Mouse (Mus musculus) embryonic stem cell, embryonic (primary cell): Measurements from ENCODE around the gene Babam2.

Experiments used
- CTCF ChIA-PET, 4 experiments: fragments of 300-600 bp in 2 of 4; fragments of 350-600 bp in 2 of 4; sonication (Branson Sonifier 250); formaldehyde crosslinking; loops; one replicate each; lab custom pipeline; 2022; ENCODE audit warnings: inconsistent platforms in 2 of 4; lab: Charles Lee
- POLR2A ChIA-PET, 4 experiments: fragments of 300-600 bp in 2 of 4; fragments of 350-600 bp in 2 of 4; sonication (Branson Sonifier 250); formaldehyde crosslinking; loops; one replicate each; lab custom pipeline; 2022; ENCODE audit warnings: antibody characterized with exemption in 4 of 4, inconsistent platforms in 1 of 4; lab: Charles Lee

The Babam2 gene

DNA sequence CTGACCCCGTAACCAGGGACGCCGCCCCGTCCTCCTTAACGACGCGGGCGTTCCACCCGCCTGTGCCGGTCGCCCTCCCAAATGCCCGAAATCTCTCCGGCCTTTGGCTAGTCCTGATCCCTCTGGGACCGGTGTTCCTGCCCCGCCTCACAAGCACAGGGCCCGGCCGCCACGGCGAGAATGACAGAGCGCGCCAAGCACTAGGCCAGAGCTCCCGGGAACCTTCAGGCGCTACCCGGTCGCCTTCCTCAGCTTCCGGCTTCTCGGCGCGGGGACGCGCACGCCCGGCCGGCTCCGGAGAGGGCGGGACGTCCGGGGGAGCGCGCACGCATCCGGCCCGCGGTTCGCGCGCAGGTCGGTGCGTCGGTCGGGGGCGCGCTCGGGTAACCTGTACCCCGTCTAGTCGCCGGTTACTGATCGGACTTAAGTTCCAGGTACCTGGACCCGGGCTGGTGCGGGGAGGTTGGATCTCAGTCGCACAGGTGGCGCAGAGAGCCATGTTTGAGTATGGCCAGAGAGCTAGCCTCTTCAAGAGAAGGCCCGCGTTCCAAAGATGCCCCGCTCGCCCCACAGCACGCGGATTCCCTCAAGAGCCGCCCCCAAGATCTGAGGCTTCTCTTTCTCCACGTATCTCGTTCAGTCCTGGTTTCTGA lies at the start of gene Babam2:
Gene Babam2 (plus strand): TSS at position 41 of the 653 bp plus-strand sequence.
- POLR2A ChIA-PET = interaction anchor here in 3 of 4 experiments (0.6 to 2.0 kb wide), 20 partner anchors 9 to 913 kb away, joined by 3 to 8 read pairs (median 3); partner anchors contain the start of genes Ppp1cb (in 2 of the 3), Mrpl33 (in 1 of the 3), Yes1 (in 1 of the 3) and Zfp512 (in 1 of the 3)
- CTCF ChIA-PET = interaction anchor here in 1 of 4 experiments (0.6 kb wide), 1 partner anchor 700 kb away, joined by 3 read pairs; no protein-coding TSS in a partner anchor

DNA sequence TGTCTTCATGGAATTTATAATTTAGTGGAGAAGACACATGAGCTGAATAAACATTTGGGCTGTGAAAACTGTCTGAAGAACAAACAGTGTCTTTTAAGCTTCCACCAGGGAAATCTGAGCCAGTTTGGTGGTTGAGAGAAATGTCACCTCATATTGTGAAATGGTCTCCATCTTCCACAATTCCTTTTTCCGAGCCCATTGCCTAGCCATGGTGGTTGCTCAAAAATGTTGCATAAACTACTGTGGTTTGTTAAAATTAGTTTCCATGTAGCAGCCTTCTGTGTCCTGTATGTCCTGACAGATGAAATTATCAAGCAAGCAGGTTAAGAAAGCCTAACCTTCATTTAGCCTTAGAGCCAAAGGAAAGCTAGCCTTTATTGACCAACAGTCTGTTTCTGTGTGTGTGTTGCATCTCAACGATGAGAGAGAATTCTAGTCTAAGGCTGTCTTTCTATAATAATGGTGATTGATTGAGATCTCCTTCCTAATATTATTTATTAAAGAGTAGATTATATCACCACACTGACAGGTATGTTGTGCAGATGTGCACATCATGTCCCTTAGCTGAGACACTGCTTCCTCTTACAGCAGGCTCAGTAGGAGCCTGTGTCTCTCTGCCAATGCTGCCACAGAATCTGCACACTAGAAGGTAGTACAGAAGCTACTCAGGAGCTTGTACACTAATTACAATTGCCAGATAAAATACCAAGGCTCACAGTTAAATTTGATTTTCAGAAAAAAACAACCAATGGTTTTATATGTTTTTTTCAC lies 46.8 kb upstream of the Babam2 start:
- ChIA-PET POLR2A (interaction anchor here in 1 of 4 experiments (0.6 to 1.3 kb wide), 4 partner anchors 10 to 265 kb away, joined by 3 to 5 read pairs (median 4); no protein-coding TSS in a partner anchor), CTCF (no interaction called here)

DNA sequence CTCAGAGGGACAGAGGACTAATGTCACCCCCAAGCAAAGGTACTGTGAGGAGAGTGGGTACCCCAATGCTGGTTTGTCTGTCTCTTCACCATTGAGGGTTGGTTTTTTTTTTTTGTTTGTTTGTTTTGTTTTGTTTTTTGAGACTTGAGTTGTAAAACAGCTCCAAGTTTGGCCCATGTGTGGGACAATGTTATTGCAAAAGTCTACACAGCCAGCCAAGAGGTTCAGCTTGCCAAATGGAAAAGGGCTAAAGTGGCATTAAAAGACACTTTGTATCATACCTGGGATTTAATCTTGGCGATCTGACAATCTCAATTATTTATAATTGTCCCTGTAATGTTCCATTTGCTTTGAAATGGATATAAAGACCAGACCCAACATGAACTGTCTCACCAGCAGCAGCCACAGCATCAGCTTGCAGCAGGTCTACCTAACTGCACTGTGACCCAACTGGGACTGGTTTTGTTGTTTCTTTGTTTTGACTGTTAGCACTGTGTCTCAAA lies 41.7 kb upstream of the Babam2 start:
- CTCF ChIA-PET = interaction anchor here in 1 of 4 experiments (0.7 kb wide), 1 partner anchor 53 kb away, joined by 3 read pairs; no protein-coding TSS in a partner anchor
- POLR2A ChIA-PET = no interaction called here

DNA sequence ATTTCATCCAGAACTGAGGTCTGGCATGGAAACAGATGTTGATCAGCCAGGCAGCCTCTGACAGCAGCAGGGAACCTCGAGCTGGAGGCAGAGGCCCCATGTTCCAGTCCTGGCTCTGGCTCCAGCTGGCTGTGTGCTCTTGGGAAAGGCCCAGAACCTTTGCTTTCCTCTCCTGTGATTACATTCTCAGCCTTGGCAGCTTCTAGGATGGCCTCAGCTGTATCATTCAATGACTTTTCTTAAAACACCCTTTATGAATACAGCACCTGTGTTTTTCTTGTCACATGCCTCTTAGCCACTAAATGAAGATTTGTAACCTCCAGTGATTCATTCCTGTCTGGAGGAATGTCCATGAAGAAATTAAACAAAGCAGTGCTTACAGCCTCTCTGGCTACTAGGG lies 31.3 kb upstream of the Babam2 start:
- ChIA-PET POLR2A (interaction anchor here in 1 of 4 experiments (0.8 kb wide), 1 partner anchor 13 kb away, joined by 3 read pairs; no protein-coding TSS in a partner anchor), CTCF (no interaction called here)

DNA sequence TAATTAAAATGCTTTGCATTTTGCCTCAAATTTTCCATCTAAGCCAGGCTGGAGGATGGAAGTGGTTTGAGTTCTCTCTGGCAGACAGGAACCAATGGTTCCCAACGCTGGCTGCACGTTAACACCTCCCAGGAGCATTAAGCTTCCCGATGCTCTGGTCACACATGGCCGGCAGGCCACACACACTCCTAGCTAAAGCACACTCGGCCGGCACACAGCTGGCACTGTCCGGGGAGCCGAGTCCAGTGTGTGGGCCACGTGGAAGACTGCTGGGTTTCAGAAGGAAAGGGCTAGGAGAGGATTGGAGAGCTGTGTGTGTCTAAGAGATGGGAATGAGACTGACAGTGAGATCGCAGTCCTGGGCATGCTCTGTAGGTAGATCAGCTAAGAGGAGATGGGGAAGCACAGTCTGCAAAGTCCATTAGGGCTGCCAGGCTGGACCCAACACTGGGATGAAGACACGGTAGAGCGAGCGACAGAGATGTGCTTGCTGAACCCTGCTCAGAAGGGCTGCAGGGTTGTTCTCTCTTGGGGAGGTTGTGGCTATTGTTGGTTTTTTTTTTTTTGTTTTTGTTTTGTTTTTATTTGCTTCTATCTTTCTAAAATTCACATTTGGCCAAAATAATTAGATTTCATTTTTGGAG lies 29.0 kb upstream of the Babam2 start:
- ChIA-PET POLR2A (interaction anchor here in 3 of 4 experiments (0.5 to 1.1 kb wide), 5 partner anchors 10 to 792 kb away, joined by 3 to 4 read pairs (median 4); no protein-coding TSS in a partner anchor), CTCF (no interaction called here)

DNA sequence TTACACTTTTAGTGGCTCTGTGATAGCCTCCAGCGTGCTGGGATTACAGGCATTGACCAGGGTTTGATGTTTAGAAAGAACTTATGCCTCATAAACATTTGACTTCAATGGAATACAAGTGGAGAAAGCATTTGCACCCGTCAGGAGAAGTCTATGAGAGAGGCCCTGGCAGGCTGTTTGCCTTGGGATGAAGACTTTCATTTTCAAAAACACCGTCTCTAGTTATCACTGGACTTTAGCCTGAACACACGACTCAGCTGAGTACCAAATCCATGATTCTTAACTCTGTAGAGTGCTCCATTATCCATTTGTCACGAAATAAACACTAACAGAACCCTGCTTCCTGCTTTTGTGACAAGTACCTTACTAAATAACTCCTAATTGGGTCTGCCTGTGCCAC lies 27.5 kb upstream of the Babam2 start:
- POLR2A ChIA-PET = interaction anchor here in 1 of 4 experiments (0.6 to 2.9 kb wide), 4 partner anchors 12 to 19 kb away, joined by 3 to 10 read pairs (median 4); no protein-coding TSS in a partner anchor

DNA sequence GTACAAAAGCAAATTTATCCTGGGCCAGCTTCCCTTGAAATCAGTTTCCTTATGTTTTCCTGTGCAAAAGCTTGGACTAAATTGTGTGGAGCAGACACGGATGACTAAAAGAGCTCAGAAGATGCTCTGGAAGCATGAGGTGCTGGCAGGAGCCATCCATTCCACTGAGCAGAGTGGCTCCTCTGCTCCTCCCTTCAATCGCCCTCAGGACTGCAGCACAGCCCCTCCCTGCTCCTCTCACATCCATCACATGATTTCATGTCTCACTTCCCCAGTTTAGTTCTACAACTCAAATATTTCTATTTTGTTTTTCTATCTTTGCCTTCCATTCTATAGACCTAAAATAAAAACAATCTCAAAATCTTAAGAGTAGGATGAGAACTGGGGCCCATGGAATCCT lies 26.3 kb upstream of the Babam2 start:
- CTCF ChIA-PET = interaction anchor here in 1 of 4 experiments (0.6 kb wide), 1 partner anchor 72 kb away, joined by 3 read pairs; no protein-coding TSS in a partner anchor
- POLR2A ChIA-PET = interaction anchor here in 1 of 4 experiments (1.6 to 2.9 kb wide), 2 partner anchors 13 to 21 kb away, joined by 5 to 10 read pairs; no protein-coding TSS in a partner anchor

More for the DNA sequence above, 27.5 kb upstream of the Babam2 start:
- CTCF ChIA-PET = interaction anchor here in 1 of 4 experiments (0.6 kb wide), 1 partner anchor 10 kb away, joined by 3 read pairs; no protein-coding TSS in a partner anchor

DNA sequence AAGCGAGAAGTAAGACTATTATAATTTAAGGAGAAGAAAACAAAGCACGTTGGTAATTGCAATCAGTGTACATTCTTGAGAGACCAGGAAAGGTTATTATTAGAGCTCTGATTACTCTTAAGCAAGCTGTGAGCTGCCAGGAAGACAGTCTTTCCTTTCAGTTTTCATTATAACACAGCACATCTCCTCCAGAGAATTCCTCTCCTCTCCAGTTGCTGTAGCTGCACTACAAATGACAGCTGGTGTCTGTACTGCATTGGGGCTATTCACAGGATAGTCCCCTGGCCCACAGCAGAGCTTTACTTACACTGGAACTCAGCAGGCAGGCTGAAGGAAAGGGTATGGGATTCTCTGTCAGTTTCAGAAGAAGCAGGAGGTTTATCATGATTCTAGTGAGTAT lies 24.1 kb upstream of the Babam2 start:
- ChIA-PET POLR2A (no interaction called here), CTCF (no interaction called here)

DNA sequence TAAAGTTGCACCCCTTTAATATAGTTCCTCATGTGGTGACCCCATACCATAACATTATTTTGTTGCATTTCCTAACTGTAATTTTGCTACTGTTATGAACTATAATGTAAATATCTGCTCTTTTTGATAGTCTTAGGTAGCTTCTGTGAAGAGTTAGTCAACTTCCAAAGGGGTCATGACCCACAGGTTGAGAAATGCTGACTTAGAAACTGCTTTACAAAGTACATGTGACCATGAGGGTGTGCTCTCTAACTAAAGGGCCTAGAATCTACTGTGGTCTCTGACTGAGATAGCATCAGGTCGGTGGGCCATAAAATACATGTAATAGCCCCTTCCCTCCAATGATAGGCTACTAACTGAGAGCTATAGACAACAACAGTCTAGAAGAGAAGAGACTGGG lies 19.5 kb upstream of the Babam2 start:
- ChIA-PET CTCF (interaction anchor here in 1 of 4 experiments (0.6 kb wide), 1 partner anchor 14 kb away, joined by 7 read pairs; no protein-coding TSS in a partner anchor), POLR2A (interaction anchor here in 1 of 4 experiments (1.1 kb wide), 1 partner anchor 10 kb away, joined by 4 read pairs; no protein-coding TSS in a partner anchor)

DNA sequence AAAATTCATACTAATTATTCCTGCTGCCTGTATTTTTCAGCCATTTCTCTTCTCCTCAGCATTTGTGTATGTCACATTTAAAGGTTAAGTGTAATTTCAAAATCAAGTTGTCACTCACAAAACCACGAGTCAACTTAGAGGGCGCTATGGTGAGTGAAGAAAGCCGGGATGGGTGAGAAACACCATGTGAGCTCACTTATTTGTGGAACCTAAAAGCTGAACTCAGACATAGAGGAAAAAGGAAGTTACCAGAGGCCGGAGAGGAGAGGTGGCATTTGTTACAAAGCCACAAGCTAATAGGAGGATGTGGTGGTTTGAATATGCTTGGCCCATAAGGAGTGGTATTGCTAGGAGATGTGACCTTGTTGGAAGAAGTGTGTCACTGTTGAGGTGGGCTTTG lies 17.3 kb upstream of the Babam2 start:
- CTCF ChIA-PET = interaction anchor here in 2 of 4 experiments (0.6 to 1.0 kb wide), 2 partner anchors 10 to 58 kb away, joined by 3 to 4 read pairs; no protein-coding TSS in a partner anchor
- POLR2A ChIA-PET = no interaction called here

DNA sequence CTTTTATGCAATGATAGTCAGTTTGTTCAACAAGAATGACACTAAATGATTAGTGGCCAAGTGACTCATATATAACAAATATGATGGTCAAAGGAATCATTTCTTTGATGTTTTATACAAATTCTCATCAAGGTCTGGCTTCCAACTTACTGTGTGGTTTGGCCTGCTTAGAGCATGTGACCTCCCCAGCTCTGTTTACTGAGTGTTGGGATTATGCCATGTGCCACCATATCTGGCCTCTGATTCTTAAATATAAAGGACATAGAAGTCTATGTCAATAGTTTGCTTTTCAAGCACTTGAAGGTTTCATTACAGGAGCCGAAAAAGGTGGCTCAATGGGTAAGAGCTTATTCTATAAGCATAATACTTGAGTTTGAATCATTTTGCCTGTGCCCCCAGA lies 15.2 kb upstream of the Babam2 start:
- ChIA-PET POLR2A (interaction anchor here in 1 of 4 experiments (1.2 kb wide), 1 partner anchor 16 kb away, joined by 3 read pairs; the partner anchor contains the start of genes Babam2 and Rbks), CTCF (interaction anchor here in 1 of 4 experiments (0.7 kb wide), 1 partner anchor 71 kb away, joined by 3 read pairs; no protein-coding TSS in a partner anchor)

DNA sequence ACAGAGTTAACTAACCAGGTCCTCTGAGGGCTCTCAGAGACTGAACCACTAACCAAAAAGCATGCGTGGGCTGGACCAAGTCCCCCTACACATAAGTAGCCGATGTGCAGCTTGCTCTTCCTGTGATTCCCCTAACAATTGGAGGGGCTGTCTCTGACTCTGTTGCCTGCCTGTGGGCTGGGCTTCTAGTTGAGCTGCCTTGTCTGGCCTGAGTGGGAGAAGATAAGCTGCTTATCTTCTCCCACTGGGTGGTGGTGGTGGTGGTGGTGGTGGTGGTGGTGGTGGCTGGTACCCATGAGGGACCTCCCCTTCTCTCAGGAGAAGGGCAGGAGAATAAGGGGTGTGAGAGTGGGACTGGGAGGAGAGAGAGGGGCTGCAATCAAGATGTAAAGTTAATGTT lies 11.4 kb upstream of the Babam2 start:
- CTCF ChIA-PET = no interaction called here

DNA sequence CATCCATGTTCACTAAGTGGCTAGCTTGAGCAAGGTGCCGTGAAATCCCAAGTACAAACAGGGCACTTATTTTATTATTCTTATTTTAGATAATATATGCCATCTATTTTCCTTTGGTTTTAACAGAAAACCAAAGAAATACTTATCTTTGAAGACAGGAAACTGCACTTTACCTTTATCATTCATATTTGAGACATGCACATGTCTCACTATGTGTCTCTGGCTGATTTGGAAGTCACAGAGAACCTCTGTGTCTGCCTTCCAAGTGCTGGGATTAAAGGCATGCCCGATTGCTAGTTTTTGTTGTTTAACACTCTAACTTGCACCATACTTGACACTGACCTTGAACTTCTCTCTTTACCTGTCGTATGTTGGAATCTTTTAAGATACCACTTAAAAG lies 9.5 kb upstream of the Babam2 start:
- POLR2A ChIA-PET = no interaction called here
- CTCF ChIA-PET = no interaction called here

More for the DNA sequence above, 11.4 kb upstream of the Babam2 start:
- POLR2A ChIA-PET = interaction anchor here in 1 of 4 experiments (1.0 to 1.1 kb wide), 2 partner anchors 9 to 12 kb away, joined by 3 to 5 read pairs; partner anchors contain the start of genes Babam2 and Rbks

DNA sequence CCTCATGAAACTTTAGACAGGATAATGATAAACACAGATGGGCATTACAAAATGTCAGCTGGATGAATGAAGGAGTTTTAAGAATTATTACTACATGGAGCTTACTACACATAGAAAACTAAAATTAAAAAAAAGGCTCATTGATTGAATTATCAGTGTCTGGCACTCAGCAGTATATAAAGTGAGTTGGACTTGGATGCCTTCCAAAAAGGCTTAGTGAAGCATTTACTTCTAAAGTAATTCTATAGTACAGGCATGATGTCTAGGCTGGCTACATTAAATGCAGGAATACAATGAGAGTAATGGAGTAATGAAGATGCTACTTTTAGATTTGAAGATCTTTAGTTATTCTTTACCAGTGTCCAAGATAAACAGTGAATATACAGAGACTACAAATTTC lies 4.3 kb upstream of the Babam2 start:
- CTCF ChIA-PET = no interaction called here
- POLR2A ChIA-PET = no interaction called here

DNA sequence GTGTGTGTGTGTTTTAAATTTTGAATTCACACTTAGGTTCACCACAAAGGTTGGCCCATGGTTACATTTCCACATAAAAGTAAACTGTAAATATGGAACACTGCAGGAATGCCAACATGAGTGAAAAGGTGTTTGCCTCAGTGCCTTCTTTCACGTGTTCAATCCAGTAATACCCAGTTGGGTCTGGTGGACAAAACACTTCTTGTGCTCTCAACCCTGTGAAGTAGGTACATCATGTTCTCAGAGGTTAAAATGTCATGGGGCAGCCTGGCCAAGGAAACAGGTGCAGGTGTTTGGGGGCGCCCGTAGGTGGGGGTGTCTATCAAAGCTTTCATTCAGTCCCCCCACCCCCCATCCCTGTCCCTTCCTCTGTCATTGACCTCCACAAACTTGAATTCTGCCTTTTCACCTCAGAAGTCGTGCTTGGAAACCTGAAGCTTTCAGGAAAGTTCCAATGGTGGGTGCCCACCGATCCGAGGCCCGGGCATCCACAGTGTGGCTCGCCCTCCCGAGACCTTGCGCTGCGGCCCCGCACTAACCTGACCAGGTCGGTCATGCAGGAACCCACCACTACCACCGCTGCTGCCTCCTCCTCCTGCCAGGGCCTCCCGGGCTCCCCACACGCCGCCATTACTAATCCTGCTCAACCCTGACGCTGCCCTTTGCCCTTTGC lies 377 bp upstream of the Babam2 start, which contains the start of gene Rbks:
Gene Rbks (minus strand): TSS at position 657 of the 673 bp plus-strand sequence.
- POLR2A ChIA-PET = interaction anchor here in 3 of 4 experiments (0.6 to 2.0 kb wide), 18 partner anchors 9 to 913 kb away, joined by 3 to 8 read pairs (median 3); partner anchors contain the start of genes Mrpl33 (in 1 of the 3), Ppp1cb (in 1 of the 3) and Zfp512 (in 1 of the 3)
- CTCF ChIA-PET = interaction anchor here in 1 of 4 experiments (0.6 kb wide), 1 partner anchor 699 kb away, joined by 3 read pairs; no protein-coding TSS in a partner anchor

DNA sequence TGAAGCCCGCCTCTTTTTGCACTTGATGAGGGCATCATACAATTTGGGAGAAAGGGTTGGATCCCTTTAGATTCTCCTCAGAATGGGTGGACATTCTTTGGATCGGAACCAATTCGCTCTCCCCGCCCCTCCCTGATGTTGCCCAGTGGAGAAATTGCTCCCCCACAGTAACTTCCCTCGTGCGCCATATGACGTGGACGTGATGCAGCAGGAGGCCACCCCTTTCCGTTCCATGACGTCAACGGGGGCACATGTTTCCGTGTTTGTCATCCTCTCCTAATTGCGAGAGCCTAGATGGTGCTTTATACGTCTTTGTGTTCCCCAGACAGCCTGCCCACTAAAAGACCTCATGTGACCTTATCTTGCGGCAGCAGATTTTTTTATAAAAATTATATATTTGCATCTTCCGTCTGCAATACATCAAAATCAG lies 828 bp downstream of the Babam2 start:
- CTCF ChIA-PET = no interaction called here
- POLR2A ChIA-PET = interaction anchor here (0.6 to 2.0 kb wide), 15 partner anchors 8 to 913 kb away, joined by 3 to 8 read pairs (median 4); partner anchors contain the start of genes Mrpl33 (in 1 of the 4), Ppp1cb (in 1 of the 4) and Yes1 (in 1 of the 4)

DNA sequence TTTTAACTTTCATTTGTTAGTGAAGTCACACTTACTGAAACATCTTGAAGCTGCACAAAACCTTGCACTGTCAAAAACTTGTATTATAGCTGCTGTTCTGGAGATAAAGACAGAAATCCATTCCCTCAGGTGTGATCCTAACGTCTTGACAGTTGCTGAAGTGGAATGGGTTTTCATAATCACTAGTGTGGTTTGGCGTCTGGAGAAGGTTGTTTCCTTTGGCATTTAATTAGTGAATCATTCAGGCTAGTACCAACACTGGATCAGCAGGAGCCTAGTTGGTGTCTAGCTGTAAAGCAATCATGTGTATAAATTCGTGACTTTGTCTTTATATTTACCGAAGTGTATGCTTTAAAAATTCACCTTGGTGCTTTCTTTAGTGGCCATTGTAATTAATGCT lies 1.4 kb downstream of the Babam2 start:
- POLR2A ChIA-PET = interaction anchor here in 3 of 4 experiments (0.6 to 1.6 kb wide), 8 partner anchors 64 to 662 kb away, joined by 3 to 5 read pairs (median 3); no protein-coding TSS in a partner anchor
- CTCF ChIA-PET = no interaction called here
